Mouse (Mus musculus) hindlimb bud, embryonic 11.5 days (tissue): ENCODE measurements around the gene Gdf5.
A peak's percentile ranks its signal among the peaks of the same experiment; 100 is the strongest.
"Not testable (repeated sequence)": the region's sequence is repeated elsewhere in the genome, so short reads cannot be mapped to it uniquely, and the experiment has no call there.

Source experiments
- DNase-seq: peaks from one replicate; pipeline ENCODE4 v3.0.0-alpha.2; 2012; ENCODE audit warnings: low read depth, low spot score; ENCODE audit errors: extremely low spot score

Gene Gdf5

GRCm38 (mm10) chr2:155941697-155942442, 3.3 kb downstream of the Gdf5 start:
- DNase-seq = no peak

- DNase-seq = no peak
These were observed 4.5 kb downstream of the Gdf5 start, which contains the start of gene Gm15557 for GRCm38 (mm10) chr2:155940681-155941080. Gm15557 (plus strand) TSS chr2:155940728.

- DNase-seq = no peak
These were observed 5.2 kb downstream of the Gdf5 start for GRCm38 (mm10) chr2:155939897-155940529.

- peak; percentile 81 for DNase-seq
These were observed 15.4 kb downstream of the Gdf5 start, which contains the start of gene Uqcc1 for GRCm38 (mm10) chr2:155929531-155930442. Uqcc1 (minus strand) TSS chr2:155930310.

- DNase-seq = no peak
These were observed 16.3 kb downstream of the Gdf5 start for GRCm38 (mm10) chr2:155928711-155929345.

GRCm38 (mm10) chr2:155925213-155925612, 20.0 kb downstream of the Gdf5 start:
- DNase-seq = not testable (repeated sequence)

- no peak for DNase-seq
These were observed 22.0 kb downstream of the Gdf5 start for GRCm38 (mm10) chr2:155923143-155923542.

- DNase-seq = no peak
These were observed 30.5 kb downstream of the Gdf5 start for GRCm38 (mm10) chr2:155914684-155915083.

- no peak for DNase-seq
These were observed 41.5 kb downstream of the Gdf5 start for GRCm38 (mm10) chr2:155903632-155904008.

- no peak for DNase-seq
These were observed 42.1 kb downstream of the Gdf5 start for GRCm38 (mm10) chr2:155902989-155903631.

- DNase-seq = no peak
These were observed 50.0 kb downstream of the Gdf5 start for GRCm38 (mm10) chr2:155895046-155895735.

- no peak for DNase-seq
These were observed 50.7 kb downstream of the Gdf5 start for GRCm38 (mm10) chr2:155894307-155895045.
